Mouse (Mus musculus) erythroblast, embryonic 14.5 days (primary cell): Measurements from ENCODE around the gene Nfic. TPM values are rescaled to one million over a fixed set of nuclear protein-coding genes. Genes with fewer than 3 reads are reported as not detected.
"Not testable (repeated sequence)": the region's sequence is repeated elsewhere in the genome, so short reads cannot be mapped to it uniquely, and the experiment has no call there.

Experiments
- H3K27me3 ChIP-seq: 2 replicates; pipeline ENCODE4 v1.6.1; 2012; ENCODE audit warnings: inconsistent platforms; ENCODE audit not compliant: control insufficient read depth
- H3K36me3 ChIP-seq: 2 replicates; pipeline ENCODE4 v1.6.1; 2012; ENCODE audit warnings: mild to moderate bottlenecking, inconsistent platforms; ENCODE audit not compliant: control insufficient read depth
- H3K4me1 ChIP-seq: 2 replicates; pipeline ENCODE4 v1.6.1; 2012; ENCODE audit warnings: inconsistent platforms; ENCODE audit not compliant: control insufficient read depth
- H3K4me3 ChIP-seq: replicated peaks from 2 replicates; pipeline ENCODE3; 2012; ENCODE audit warnings: moderate library complexity, mild to moderate bottlenecking, inconsistent platforms
- H3K9me3 ChIP-seq: 2 replicates; pipeline ENCODE4 v1.6.1; 2012; ENCODE audit warnings: low read length, inconsistent platforms, mixed read lengths; ENCODE audit not compliant: control insufficient read depth
- GATA1 ChIP-seq: IDR thresholded peaks from 2 replicates; pipeline ENCODE4 v1.6.1; 2012; ENCODE audit warnings: low read length, inconsistent platforms, mixed read lengths
- TAL1 ChIP-seq: IDR thresholded peaks from 3 replicates; pipeline ENCODE4 v1.6.1; 2012; ENCODE audit warnings: low read length, inconsistent platforms, mixed read lengths
- polyA plus RNA-seq: library from polyadenylated mRNA; stranded (reverse); fragments of >175 nt; gene quantifications from 2 replicates; pipeline ENCODE4 v1.2.3, GENCODE M21; 2012

Nfic gene
- polyA plus RNA-seq, 1 experiment: 0.94 TPM

DNA sequence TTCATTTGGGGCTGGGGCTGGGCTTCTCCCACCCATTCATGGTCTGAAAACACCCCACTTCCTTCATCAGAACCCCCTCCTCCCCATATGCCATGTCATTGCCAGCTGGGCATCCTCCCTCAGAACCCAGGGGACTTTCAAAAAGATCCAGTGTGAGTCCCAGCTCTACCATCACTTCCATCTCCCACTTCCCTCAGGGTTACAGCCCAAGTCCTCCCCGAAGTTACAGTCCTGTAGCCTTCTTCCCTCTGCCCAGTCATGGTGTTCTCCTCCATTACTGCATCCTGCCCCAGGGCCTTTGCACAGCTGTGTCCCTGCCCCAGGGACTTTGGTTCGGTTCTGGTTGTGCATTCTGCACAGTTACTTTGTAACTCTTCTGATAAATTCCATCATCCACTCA is 1.3 kb downstream of the Nfic start:
- Histone ChIP-seq H3K9me3 (peaks cover 2% of the 10 kb centered on the region; the same call in 1 of the 2 replicates), H3K27me3 (peaks cover 88% of the 10 kb centered on the region), H3K4me3 (no peak overlapping the region), H3K4me1 (peaks cover 9% of the 10 kb centered on the region), H3K36me3 (no peaks in the 10 kb centered on the region)
- TF ChIP-seq TAL1 (no peak), GATA1 (no peak)

DNA sequence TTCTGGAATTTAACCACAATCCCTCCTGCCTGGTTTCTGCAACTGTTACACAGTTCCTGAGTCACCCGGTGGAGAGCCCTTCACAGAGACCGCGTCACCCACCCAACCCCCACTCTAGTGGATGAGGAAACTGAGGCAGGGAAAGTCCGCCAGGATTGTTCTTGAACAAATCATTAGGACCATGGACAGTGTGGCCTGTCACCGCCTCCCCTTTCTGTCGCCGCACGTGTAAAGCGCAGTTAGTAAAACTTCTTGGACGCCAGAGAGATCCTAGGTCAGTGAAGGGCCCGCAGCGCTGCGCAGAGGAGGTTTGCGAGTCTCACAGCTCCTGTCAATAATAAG is 2.5 kb downstream of the Nfic start:
- TF ChIP-seq GATA1 (no peak), TAL1 (no peak)

DNA sequence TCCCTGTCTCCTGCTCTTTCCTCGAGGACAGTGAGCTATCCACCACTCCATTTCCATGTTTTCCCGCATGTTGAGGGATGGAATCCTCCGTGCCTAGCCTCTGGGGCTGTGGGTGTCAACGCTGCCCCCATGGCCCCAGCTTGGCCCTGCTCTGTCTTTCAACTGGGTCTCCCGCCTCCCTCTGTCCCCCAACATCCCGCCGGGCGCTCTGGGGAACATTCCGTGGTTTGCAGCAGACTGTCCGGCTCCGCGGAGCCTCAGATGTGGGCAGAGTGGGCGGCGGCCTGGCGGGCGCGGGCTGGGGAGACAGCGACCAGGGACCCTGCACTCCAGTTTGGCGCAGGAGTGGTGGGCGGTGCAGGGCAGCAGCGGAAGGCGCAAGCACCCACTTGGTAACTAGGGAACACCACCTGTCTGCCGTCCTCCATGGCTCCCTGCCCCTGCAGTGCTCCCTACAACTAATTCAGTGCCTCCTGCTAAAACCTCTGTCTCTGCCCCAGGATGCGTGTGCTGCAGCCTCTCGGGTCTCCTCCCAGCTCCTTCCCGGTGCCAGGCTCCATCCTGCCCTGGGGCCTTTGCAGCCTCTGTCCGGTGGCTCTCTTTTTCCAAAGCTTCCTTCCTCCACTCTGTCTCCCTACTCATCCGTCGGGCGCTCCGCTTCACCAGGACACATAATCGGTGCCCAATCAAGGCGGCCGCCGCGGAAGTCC is 3.0 kb downstream of the Nfic start:
- Histone ChIP-seq H3K4me3 (no peak overlapping the region), H3K36me3 (no peaks in the 10 kb centered on the region), H3K27me3 (peaks cover 74% of the 10 kb centered on the region), H3K4me1 (peaks cover 7% of the 10 kb centered on the region), H3K9me3 (peaks cover 2% of the 10 kb centered on the region; the same call in 1 of the 2 replicates)
- no peak for TF ChIP-seq GATA1

More for the DNA sequence above, 2.5 kb downstream of the Nfic start:
- no peak overlapping the region for H3K4me3 ChIP-seq
- H3K9me3 ChIP-seq: peaks cover 2% of the 10 kb centered on the region; the same call in 1 of the 2 replicates
- H3K27me3 ChIP-seq: peaks cover 79% of the 10 kb centered on the region
- H3K36me3 ChIP-seq: no peaks in the 10 kb centered on the region
- peaks cover 9% of the 10 kb centered on the region for H3K4me1 ChIP-seq

DNA sequence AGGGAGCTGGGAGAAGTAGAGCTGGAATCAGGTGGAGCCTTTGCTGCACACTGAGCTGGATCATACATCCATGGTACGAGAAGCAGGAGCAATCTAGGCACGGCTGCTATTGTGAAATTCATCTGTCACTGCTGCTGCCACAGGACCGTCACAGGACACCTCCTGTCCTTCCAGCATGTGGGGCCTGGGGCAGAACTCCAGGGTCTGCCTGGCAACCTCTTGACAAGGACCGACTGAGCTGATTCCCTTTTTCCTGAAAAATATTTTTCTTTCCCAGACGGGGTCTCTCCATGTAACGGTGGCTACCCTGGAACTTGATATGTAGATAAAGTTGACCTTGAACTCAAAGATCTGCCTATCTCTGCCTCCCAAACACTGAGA is 4.1 kb downstream of the Nfic start:
- H3K27me3 ChIP-seq: peaks cover 64% of the 10 kb centered on the region
- H3K36me3 ChIP-seq: no peaks in the 10 kb centered on the region
- no peaks in the 10 kb centered on the region for H3K4me1 ChIP-seq
- peaks cover 2% of the 10 kb centered on the region; the same call in 1 of the 2 replicates for H3K9me3 ChIP-seq
- no peak for TF ChIP-seq TAL1
- TF ChIP-seq GATA1: no peak
- H3K4me3 ChIP-seq: no peak overlapping the region

GRCm38 (mm10) chr10:81450641-81451364 is 4.6 kb downstream of the Nfic start:
- Histone ChIP-seq H3K36me3 (no peaks in the 10 kb centered on the region), H3K27me3 (peaks cover 60% of the 10 kb centered on the region), H3K4me3 (no peak overlapping the region), H3K9me3 (peaks cover 2% of the 10 kb centered on the region; the same call in 1 of the 2 replicates), H3K4me1 (no peaks in the 10 kb centered on the region)
- TF ChIP-seq TAL1 (no peak), GATA1 (no peak)

DNA sequence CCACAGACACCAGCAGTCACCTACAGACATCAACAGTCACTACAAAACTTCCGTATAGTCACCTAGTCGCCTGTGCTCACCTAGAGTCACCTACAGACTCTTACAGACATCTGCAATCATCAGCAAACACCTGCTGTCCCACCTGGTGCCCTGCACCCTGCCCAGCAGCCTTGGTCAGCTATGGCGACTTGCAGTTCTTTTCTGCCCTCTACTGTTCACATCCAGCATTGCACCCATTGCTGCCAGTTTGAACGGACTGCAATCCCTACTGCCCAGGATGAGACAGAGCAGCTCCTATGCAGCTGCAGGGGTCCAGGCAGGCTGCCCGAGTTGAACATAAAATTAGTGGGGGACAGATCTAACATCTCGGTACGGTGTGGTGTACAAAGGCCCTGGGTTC is 5.3 kb downstream of the Nfic start:
- H3K4me3 ChIP-seq: no peak overlapping the region
- TF ChIP-seq TAL1: no peak
- H3K27me3 ChIP-seq: peaks cover 54% of the 10 kb centered on the region
- no peaks in the 10 kb centered on the region for H3K4me1 ChIP-seq
- H3K36me3 ChIP-seq: no peaks in the 10 kb centered on the region
- peaks cover 2% of the 10 kb centered on the region; the same call in 1 of the 2 replicates for H3K9me3 ChIP-seq

DNA sequence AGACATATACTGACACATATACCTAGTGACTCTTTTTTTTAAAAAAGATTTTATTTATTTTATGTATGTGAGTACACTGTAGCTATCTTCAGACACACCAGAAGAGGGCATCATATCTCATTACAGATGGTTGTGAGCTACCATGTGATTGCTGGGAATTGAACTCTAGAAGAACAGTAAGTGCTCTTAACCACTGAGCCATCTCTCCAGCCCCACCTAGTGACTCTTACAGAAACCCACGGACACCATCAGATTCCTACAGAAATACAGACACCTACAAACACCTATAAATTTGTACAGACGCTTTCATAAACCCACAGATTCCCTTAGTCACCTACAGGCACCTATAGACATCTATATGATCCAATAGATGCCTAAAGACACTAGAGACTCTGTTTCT is 9.9 kb downstream of the Nfic start:
- not testable (repeated sequence) for H3K4me1 ChIP-seq, H3K9me3 ChIP-seq, H3K4me3 ChIP-seq, H3K36me3 ChIP-seq
- H3K27me3 ChIP-seq: peaks cover 27% of the 10 kb centered on the region

GRCm38 (mm10) chr10:81441019-81441418 is 14.4 kb downstream of the Nfic start:
- Histone ChIP-seq H3K9me3 (no peaks in the 10 kb centered on the region), H3K36me3 (no peaks in the 10 kb centered on the region), H3K4me3 (no peak overlapping the region), H3K27me3 (peaks cover 20% of the 10 kb centered on the region), H3K4me1 (no peaks in the 10 kb centered on the region)
- no peak for TF ChIP-seq TAL1
- no peak for TF ChIP-seq GATA1

DNA sequence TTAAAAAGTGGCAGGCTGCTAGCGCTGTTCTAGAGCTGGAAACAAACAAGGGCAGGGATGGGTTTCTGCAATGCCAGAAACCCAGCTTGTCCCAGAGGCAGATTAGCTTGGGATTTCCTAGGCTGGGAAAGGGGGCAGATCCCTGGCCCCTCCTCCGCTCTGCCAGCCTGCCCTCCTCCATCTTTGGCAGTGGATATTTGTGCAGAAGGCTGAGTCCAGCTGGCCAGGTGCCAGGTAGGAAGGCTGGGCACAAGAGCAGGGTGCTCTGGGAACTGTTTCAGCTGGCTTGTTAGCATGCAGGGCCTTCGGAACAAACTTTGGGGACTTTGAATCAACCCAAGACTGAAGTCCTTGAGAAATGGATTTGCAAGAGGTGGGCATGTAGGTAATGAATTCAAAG is 20.0 kb downstream of the Nfic start:
- no peaks in the 10 kb centered on the region for H3K36me3 ChIP-seq
- no peak overlapping the region for H3K4me3 ChIP-seq
- 0 out of 2 replicates have a peak, but pooled peaks cover 2% of the 10 kb centered on the region for H3K9me3 ChIP-seq
- TF ChIP-seq GATA1 (no peak), TAL1 (no peak)
- peaks cover 32% of the 10 kb centered on the region for H3K4me1 ChIP-seq
- peaks cover 25% of the 10 kb centered on the region for H3K27me3 ChIP-seq
